Mouse (Mus musculus) left cerebral cortex, postnatal 4 days (tissue): ENCODE measurements around the gene Pcmt1. TPM values are rescaled to one million over a fixed set of nuclear protein-coding genes. Genes with fewer than 3 reads are reported as not detected.

ENCODE experiments used
- DNase-seq: peaks from one replicate; pipeline ENCODE4 v3.0.0-alpha.2; 2022
- intact Hi-C: fragments of 180-260 bp; cut with DNase I; formaldehyde crosslinking; loops from one replicate; pipeline ENCODE4 v1.15.1; 2025
- total RNA-seq, 2 experiments: library from RNA; stranded (reverse); gene quantifications; 2 replicates each; pipeline ENCODE4 v1.2.3; 2021

Pcmt1 gene
- total RNA-seq, 2 experiments from 2014 or later, result 92.1 to 99.3 TPM

DNA sequence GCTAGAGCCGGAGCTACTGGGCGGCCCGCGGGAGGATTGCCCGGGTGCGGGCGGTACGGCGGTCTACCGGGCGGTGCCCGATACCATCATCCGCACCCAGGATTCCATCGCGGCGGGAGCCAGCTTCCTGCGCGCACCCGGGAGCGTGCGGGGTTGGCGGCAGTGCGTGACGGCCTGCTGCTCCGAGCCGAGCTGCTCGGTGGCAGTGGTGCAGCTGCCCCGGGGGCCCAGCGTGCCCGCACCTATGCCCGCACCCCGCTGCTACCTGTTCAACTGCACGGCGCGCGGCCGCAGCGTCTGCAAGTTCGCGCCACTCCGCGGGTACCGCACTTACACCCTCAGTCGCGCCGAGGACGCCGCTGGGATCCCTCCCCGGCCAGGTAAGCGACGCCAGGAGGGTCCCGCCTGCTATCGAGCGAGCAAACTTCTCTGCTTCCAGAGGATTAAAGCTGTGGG, 90.7 kb downstream of the Pcmt1 start:
- DNase-seq, result no peak
- intact Hi-C loops, result no loop called here

DNA sequence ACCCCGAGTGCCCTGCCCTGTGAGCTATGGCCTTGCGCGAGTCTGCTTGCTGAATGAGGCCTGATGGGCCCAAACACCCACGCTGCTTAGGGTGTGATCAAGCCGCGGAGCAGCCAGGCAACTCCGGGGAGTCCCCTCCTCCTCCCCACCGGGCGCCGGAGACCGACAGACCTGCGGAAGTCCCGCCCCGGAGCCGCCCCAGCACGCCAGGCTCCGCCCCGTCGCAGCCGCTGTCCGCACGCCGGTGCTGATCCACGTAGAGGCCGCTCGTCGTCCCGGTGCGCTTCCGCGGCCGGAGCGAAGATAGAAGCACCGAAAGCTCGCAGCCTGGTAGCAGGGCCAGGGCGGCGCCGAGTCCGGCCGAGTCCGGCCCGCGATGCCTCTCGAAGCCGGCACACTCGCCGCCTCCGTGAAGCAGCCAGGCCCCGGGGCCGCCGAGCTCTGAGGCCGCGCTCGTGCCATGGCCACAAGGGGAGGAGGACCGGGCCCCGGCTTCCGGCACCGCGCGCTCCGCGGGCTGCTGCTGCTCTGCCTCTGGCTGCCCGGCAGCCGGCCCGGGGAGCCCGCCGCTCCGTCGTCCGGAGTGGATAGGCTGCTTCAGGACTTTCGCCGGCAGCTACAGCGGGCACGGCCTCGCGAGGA, 91.2 kb downstream of the Pcmt1 start, which contains the start of gene Lrp11:
Gene Lrp11 (plus strand): TSS at position 209 of the 642 bp plus-strand sequence.
- intact Hi-C loops, result no loop called here
- peak; percentile 81 for DNase-seq

DNA sequence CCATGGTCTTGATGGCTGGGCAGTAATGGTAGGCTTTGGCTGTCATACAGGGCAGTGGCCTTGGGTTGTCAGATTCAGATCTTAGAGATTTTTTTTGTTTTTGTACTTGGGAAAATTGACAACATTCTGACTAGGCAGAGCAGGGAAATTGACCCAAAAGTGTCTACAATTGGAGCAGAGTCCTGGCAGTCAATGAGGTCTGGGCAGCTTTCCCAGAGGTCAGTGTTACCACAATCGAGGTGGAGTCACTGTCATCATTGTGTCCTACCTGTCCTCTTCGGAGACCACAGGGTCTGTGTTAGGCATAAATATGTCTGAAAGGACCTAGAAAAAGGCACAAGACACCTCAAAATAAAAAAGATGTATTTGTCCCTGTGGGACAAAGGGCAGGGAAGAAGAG, 94.2 kb downstream of the Pcmt1 start:
- intact Hi-C loops, result no loop called here

GRCm38 (mm10) chr10:7582891-7583557, 97.9 kb downstream of the Pcmt1 start:
- no peak for DNase-seq
- intact Hi-C loops, result no loop called here

More for the DNA sequence above, 94.2 kb downstream of the Pcmt1 start:
- no peak for DNase-seq

DNA sequence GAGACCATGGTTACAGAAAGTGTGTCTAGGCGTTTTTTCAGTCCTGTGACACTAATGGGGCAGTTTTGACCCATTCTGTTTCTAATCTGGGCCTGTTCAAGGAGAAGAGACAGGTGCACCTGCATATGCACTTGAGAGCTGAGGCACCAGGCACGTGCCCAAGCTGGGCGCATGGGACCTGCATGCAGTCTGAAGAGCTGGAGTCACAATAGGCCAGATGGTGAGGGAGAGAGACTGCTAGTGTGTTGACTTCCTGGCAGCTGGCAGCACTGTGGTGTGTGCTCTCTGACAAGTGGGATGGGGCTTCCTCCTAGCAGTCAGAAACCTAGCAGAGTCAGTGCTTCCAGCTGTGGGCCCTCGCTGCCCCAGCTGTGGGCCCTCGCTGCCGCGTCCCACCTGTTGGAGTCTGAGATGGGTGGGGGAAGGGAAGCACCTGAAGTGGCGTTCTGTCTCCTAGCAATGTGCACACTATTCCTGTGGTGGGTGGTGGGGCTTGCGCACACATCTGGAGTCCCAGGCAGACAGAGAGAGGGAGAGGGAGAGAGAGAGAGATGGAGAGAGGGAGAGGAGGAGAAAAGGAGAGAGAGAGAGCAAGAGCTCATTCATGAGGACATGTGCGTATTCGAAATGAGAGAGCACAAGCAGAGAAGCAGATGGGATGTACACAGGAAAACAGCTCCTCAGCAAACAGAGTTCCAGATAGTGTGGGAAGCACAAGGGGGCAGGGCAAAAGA, 98.6 kb downstream of the Pcmt1 start:
- intact Hi-C loops, result no loop called here
- no peak for DNase-seq

DNA sequence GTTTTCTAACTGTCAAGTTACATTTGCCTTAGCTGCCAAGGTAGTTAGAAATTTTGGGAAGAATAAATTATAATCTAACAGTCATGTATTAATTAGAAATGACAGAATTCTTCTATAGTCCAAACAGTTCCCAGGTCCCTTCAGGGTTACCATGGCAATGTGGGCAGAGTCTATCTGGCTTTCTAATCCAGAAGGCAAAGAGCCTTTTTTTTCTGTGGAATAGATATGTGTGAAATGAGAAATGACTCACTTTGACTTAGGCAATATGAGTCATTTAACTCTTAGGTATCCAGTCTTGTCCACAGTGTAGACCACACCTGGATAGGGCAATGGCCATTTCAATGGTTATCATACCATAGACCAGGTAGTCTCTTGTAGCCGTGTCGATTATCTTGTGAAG, 99.5 kb downstream of the Pcmt1 start:
- no peak for DNase-seq
- intact Hi-C loops, result no loop called here

Other genes starting within 250 kb of the Pcmt1 start
- 1 to 10 TPM; 3.3 to 4.4 TPM for gene Ulbp1, start 207.5 kb downstream of the Pcmt1 start, total RNA-seq
- gene Lrp11, start 91.3 kb downstream of the Pcmt1 start, total RNA-seq, result 10 to 100 TPM; 74.0 to 83.9 TPM
- gene Nup43, start 13.6 kb downstream of the Pcmt1 start, total RNA-seq, result 10 to 100 TPM; 12.6 to 14.7 TPM
- 10 to 100 TPM; 66.7 to 67.4 TPM for gene Lats1, start 78 bp upstream of the Pcmt1 start, total RNA-seq
- gene Katna1, start 44.9 kb upstream of the Pcmt1 start, total RNA-seq, result 10 to 100 TPM; 19.2 to 20.9 TPM
- 10 to 100 TPM; 22.7 to 25.1 TPM for gene Ginm1, start 111.7 kb upstream of the Pcmt1 start, total RNA-seq
- 10 to 100 TPM; 39.3 to 45.6 TPM for gene Ppil4, start 111.8 kb upstream of the Pcmt1 start, total RNA-seq
- under 1 TPM; 0.18 to 0.22 TPM for gene Zc3h12d, start 151.3 kb upstream of the Pcmt1 start, total RNA-seq